Mouse (Mus musculus) spleen, embryonic (tissue): ENCODE data around the gene 1500015O10Rik.

Experiments
- CTCF ChIA-PET: fragments of 350-600 bp; sonication (Branson Sonifier 250); formaldehyde crosslinking; loops from one replicate; lab custom pipeline; 2022; lab: Charles Lee

1500015O10Rik gene

GRCm38 (mm10) chr1:43772694-43773093 lies 42.3 kb downstream of the 1500015O10Rik start:
- CTCF ChIA-PET: no interaction called here

GRCm38 (mm10) chr1:43774126-43774525 lies 43.7 kb downstream of the 1500015O10Rik start:
- CTCF ChIA-PET: no interaction called here

GRCm38 (mm10) chr1:43776106-43776505 lies 45.7 kb downstream of the 1500015O10Rik start:
- CTCF ChIA-PET: no interaction called here

- CTCF ChIA-PET: no interaction called here
Observed at GRCm38 (mm10) chr1:43781195-43781594, 50.8 kb downstream of the 1500015O10Rik start.

GRCm38 (mm10) chr1:43781672-43782071 lies 51.3 kb downstream of the 1500015O10Rik start:
- CTCF ChIA-PET: no interaction called here

GRCm38 (mm10) chr1:43782680-43783079 lies 52.3 kb downstream of the 1500015O10Rik start:
- CTCF ChIA-PET: no interaction called here

GRCm38 (mm10) chr1:43783186-43783585 lies 52.8 kb downstream of the 1500015O10Rik start:
- CTCF ChIA-PET: no interaction called here

- CTCF ChIA-PET: no interaction called here
Observed at GRCm38 (mm10) chr1:43785316-43785715, 54.9 kb downstream of the 1500015O10Rik start.

- CTCF ChIA-PET: no interaction called here
Observed at GRCm38 (mm10) chr1:43786711-43787110, 56.3 kb downstream of the 1500015O10Rik start.

- CTCF ChIA-PET: no interaction called here
Observed at GRCm38 (mm10) chr1:43789765-43790164, 59.4 kb downstream of the 1500015O10Rik start.
